In genomic region chr2:39483208-39483912, GRCm38 (mm10) we compare ENCODE assay signal across 20 mouse cellular contexts.
DNase-seq lines count a peak whose midpoint lies in the region; ATAC-seq and TF ChIP-seq lines count a peak whose summit lies in the region.
"Had no signal": no experiment of that assay in that cellular context is flagged by ENCODE, and none has a peak within 500 bp of the region (broad histone marks: within the 10 kb centered on the region; RNA-seq: fewer than 3 reads in every experiment).

No protein-coding gene starts in this region.

- no peak overlapping the region for H3K9ac ChIP-seq in hindbrain, embryonic 11.5 days (ENCODE audit: low read depth, low read length)
- no peak overlapping the region; the same call in 1 of the 2 replicates for H3K9ac ChIP-seq in midbrain, embryonic 13.5 days (replicated peaks)
- H3K9ac ChIP-seq: neural tube, embryonic 15.5 days had no signal

- no peak overlapping the region for H3K4me3 ChIP-seq in hindbrain, embryonic 11.5 days (ENCODE audit: low read depth, low read length)
- H3K4me3 ChIP-seq in hindbrain, embryonic 10.5 days, result no peak overlapping the region
- peak overlapping the region; percentile 14 for H3K4me3 ChIP-seq in midbrain, embryonic 13.5 days (replicated peaks)
- H3K4me3 ChIP-seq: embryonic facial prominence, embryonic 10.5 days; erythroblast, embryonic 14.5 days; gastrocnemius, adult 2 months; heart, adult 2 months; neural tube, embryonic 15.5 days had no signal

- WGBS in hindbrain, embryonic 11.5 days, result 44% methylated on average over 12 of the region's 12 CpGs
- 37% methylated on average over 12 of the region's 12 CpGs for WGBS in hindbrain, embryonic 10.5 days
- 10% methylated on average over 12 of the region's 12 CpGs for WGBS in midbrain, embryonic 13.5 days

- H3K4me2 ChIP-seq in hindbrain, embryonic 11.5 days (replicated peaks; ENCODE audit: low read depth, low read length), result no peak overlapping the region
- H3K4me2 ChIP-seq in midbrain, embryonic 13.5 days (replicated peaks), result peak overlapping the region; percentile 37
- H3K4me2 ChIP-seq: neural tube, embryonic 15.5 days had no signal

- no peaks in the 10 kb centered on the region for H3K9me3 ChIP-seq in hindbrain, embryonic 11.5 days (ENCODE audit: control insufficient read depth, low read length)
- no peaks in the 10 kb centered on the region for H3K9me3 ChIP-seq in hindbrain, embryonic 10.5 days
- H3K9me3 ChIP-seq in midbrain, embryonic 13.5 days, result no peaks in the 10 kb centered on the region
- H3K9me3 ChIP-seq: embryonic facial prominence, embryonic 10.5 days; neural tube, embryonic 15.5 days had no signal

- no peak for TF ChIP-seq POLR2A in brain, embryonic 14.5 days (IDR thresholded peaks at IDR 0.05; ENCODE audit: borderline replicate concordance, extremely low read depth, insufficient read depth, insufficient read length, poor library complexity, severe bottlenecking)

- ATAC-seq in hindbrain, embryonic 11.5 days (ENCODE audit: low FRiP score), result 0 out of 2 replicates have a peak, but pooled peaks have one; percentile 28
- peak; percentile 70 for ATAC-seq in midbrain, embryonic 13.5 days
- ATAC-seq: CD4-positive, CD25-positive, alpha-beta regulatory T cell, adult 4 months had no signal

- H3K27me3 ChIP-seq in hindbrain, embryonic 11.5 days (ENCODE audit: control insufficient read depth, insufficient read depth, low read length), result no peaks in the 10 kb centered on the region
- no peaks in the 10 kb centered on the region for H3K27me3 ChIP-seq in hindbrain, embryonic 10.5 days (ENCODE audit: insufficient read depth, poor library complexity, severe bottlenecking)
- no peaks in the 10 kb centered on the region for H3K27me3 ChIP-seq in midbrain, embryonic 13.5 days
- H3K27me3 ChIP-seq: neural tube, embryonic 15.5 days had no signal

- no peaks in the 10 kb centered on the region for H3K36me3 ChIP-seq in hindbrain, embryonic 11.5 days (ENCODE audit: control insufficient read depth, insufficient read depth, low read length)
- H3K36me3 ChIP-seq in hindbrain, embryonic 10.5 days, result no peaks in the 10 kb centered on the region
- no peaks in the 10 kb centered on the region for H3K36me3 ChIP-seq in midbrain, embryonic 13.5 days
- H3K36me3 ChIP-seq: embryonic facial prominence, embryonic 10.5 days; neural tube, embryonic 15.5 days had no signal

- no peak overlapping the region for H3K27ac ChIP-seq in hindbrain, embryonic 11.5 days (ENCODE audit: low read depth, low read length)
- H3K27ac ChIP-seq in hindbrain, embryonic 10.5 days, result no peak overlapping the region
- H3K27ac ChIP-seq in midbrain, embryonic 13.5 days, result 0 out of 2 replicates have a peak overlapping the region, but pooled peaks have one; percentile 14
- H3K27ac ChIP-seq: embryonic facial prominence, embryonic 10.5 days; gastrocnemius, adult 2 months; heart, adult 2 months; neural tube, embryonic 15.5 days; stomach, postnatal 0 days had no signal

- no peaks in the 10 kb centered on the region for H3K4me1 ChIP-seq in hindbrain, embryonic 11.5 days (replicated peaks; ENCODE audit: control insufficient read depth, insufficient read depth, low read length)
- H3K4me1 ChIP-seq in hindbrain, embryonic 10.5 days (replicated peaks), result peaks cover 2% of the 10 kb centered on the region; the same call in 1 of the 2 replicates
- peaks cover 9% of the 10 kb centered on the region for H3K4me1 ChIP-seq in midbrain, embryonic 13.5 days (replicated peaks)
- H3K4me1 ChIP-seq: embryonic facial prominence, embryonic 10.5 days; neural tube, embryonic 15.5 days had no signal

- no peak for TF ChIP-seq CTCF in brain, embryonic 14.5 days (IDR thresholded peaks at IDR 0.05; ENCODE audit: borderline replicate concordance, extremely low read depth, insufficient read depth, insufficient read length)

- no peak for DNase-seq in hindbrain, embryonic 11.5 days (ENCODE audit: low spot score)
- DNase-seq in hindbrain, embryonic 10.5 days (ENCODE audit: low spot score), result no peak
- DNase-seq in ES-CJ7 (ENCODE audit: low read depth, low spot score), result peak; percentile 6
- peak; percentile 18 for DNase-seq in brain, embryonic 14.5 days (ENCODE audit: low read depth)
- no peak for DNase-seq in lung, postnatal 25 days (ENCODE audit: low spot score)
- DNase-seq in gastrocnemius, postnatal 25 days, result no peak
- DNase-seq in cerebellum, adult 8-10 months, result no peak
- DNase-seq: cerebellum, postnatal 36 days; gastrocnemius, adult 2 months; heart, adult 2 months; kidney, postnatal 10 days; lung, adult 2 months; right cerebral cortex, adult 18-20 months; thymus, postnatal 36 days had no signal

Comparison
In these comparisons a context has a peak if more than half of its experiments do, and no peak if none do; other contexts are left out.
1. DNase-seq: peak in ES-CJ7 (single experiment) and brain, embryonic 14.5 days (single experiment); none in hindbrain, embryonic 11.5 days (single experiment), hindbrain, embryonic 10.5 days (single experiment), lung, postnatal 25 days (single experiment), gastrocnemius, postnatal 25 days (single experiment) and cerebellum, adult 8-10 months (single experiment).